Mouse (Mus musculus) neural tube, embryonic 11.5 days (tissue): ENCODE measurements around the gene Igsf11. TPM values are rescaled to one million over a fixed set of nuclear protein-coding genes. Genes with fewer than 3 reads are reported as not detected.

ENCODE experiments used
- ATAC-seq: fragments of 200-750 bp; cut with Nextera tagmentation; 2 replicates; pipeline ENCODE4 v1.8.0; 2017; ENCODE audit warnings: moderate number of reproducible peaks, mild to moderate bottlenecking, moderate TSS enrichment, moderate library complexity; ENCODE audit not compliant: insufficient read depth, low FRiP score, low TSS enrichment
- DNase-seq: peaks from one replicate; pipeline ENCODE4 v3.0.0-alpha.2; 2015; ENCODE audit warnings: low spot score
- H3K27ac ChIP-seq: fragments of 300-500 bp; sonication (generic); 2 replicates; pipeline ENCODE4 v1.5.1; 2014; ENCODE audit warnings: low read depth, mild to moderate bottlenecking, low read length
- H3K27me3 ChIP-seq: fragments of 300-500 bp; sonication (generic); 2 replicates; pipeline ENCODE4 v1.6.1; 2014; ENCODE audit warnings: mild to moderate bottlenecking, low read length, mixed read lengths; ENCODE audit not compliant: control insufficient read depth, insufficient read depth
- H3K36me3 ChIP-seq: fragments of 300-500 bp; sonication (generic); 2 replicates; pipeline ENCODE4 v1.6.1; 2014; ENCODE audit warnings: mild to moderate bottlenecking, low read length, moderate library complexity, mixed read lengths; ENCODE audit not compliant: control insufficient read depth, insufficient read depth
- H3K4me1 ChIP-seq: fragments of 300-500 bp; sonication (generic); 2 replicates; pipeline ENCODE4 v1.6.1; 2014; ENCODE audit warnings: low read length, mixed read lengths; ENCODE audit not compliant: control insufficient read depth, insufficient read depth
- H3K4me2 ChIP-seq: fragments of 300-500 bp; sonication (generic); 2 replicates; pipeline ENCODE4 v1.6.1; 2014; ENCODE audit warnings: low read depth, mild to moderate bottlenecking, moderate library complexity
- H3K4me3 ChIP-seq: fragments of 300-500 bp; sonication (generic); 2 replicates; pipeline ENCODE4 v1.5.1; 2014; ENCODE audit warnings: low read depth, low read length
- H3K9ac ChIP-seq: fragments of 300-500 bp; sonication (generic); 2 replicates; pipeline ENCODE4 v1.6.1; 2014; ENCODE audit warnings: mild to moderate bottlenecking, low read length
- H3K9me3 ChIP-seq: fragments of 300-500 bp; sonication (generic); 2 replicates; pipeline ENCODE4 v1.6.1; 2016; ENCODE audit warnings: low read length; ENCODE audit not compliant: control insufficient read depth
- WGBS: fragments of 180-500 bp; shearing (Covaris S2); extraction: QIAGEN DNeasy Blood & Tissue Kit; methylation state at CpG from one replicate; pipeline ENCODE4 v1.1.7; 2014; 5-methylcytosine and 5-hydroxymethylcytosine counted together
- polyA plus RNA-seq: library from polyadenylated mRNA; unstranded; fragments of >200 nt; fragmentation: Nextera tagmentation; extraction: Ambion mirVana; gene quantifications from 2 replicates; pipeline ENCODE4 v1.2.1, GENCODE M21; 2014

Gene Igsf11
- polyA plus RNA-seq, 1 experiment from 2014 or later, result 5.7 TPM

GRCm38 (mm10) chr16:39058869-39059268 lies 166.4 kb downstream of the Igsf11 start:
- H3K4me3 ChIP-seq, result no peak overlapping the region
- no peak overlapping the region for H3K9ac ChIP-seq
- no peaks in the 10 kb centered on the region for H3K9me3 ChIP-seq
- H3K27ac ChIP-seq, result no peak overlapping the region
- H3K36me3 ChIP-seq, result no peaks in the 10 kb centered on the region
- WGBS, result 92% methylated on average over 2 of the region's 2 CpGs
- no peaks in the 10 kb centered on the region for H3K27me3 ChIP-seq
- H3K4me2 ChIP-seq, result no peak overlapping the region
- H3K4me1 ChIP-seq, result no peaks in the 10 kb centered on the region
- no peak for DNase-seq
- ATAC-seq, result no peak

GRCm38 (mm10) chr16:39062596-39062995 lies 170.1 kb downstream of the Igsf11 start:
- Histone ChIP-seq H3K36me3 (no peaks in the 10 kb centered on the region), H3K4me2 (no peak overlapping the region), H3K27me3 (no peaks in the 10 kb centered on the region), H3K4me3 (no peak overlapping the region), H3K9ac (no peak overlapping the region), H3K9me3 (no peaks in the 10 kb centered on the region), H3K27ac (no peak overlapping the region), H3K4me1 (no peaks in the 10 kb centered on the region)
- ATAC-seq (no peak), DNase-seq (no peak)
- WGBS, result 35% methylated on average over 5 of the region's 5 CpGs

GRCm38 (mm10) chr16:39065576-39065975 lies 173.1 kb downstream of the Igsf11 start:
- no peaks in the 10 kb centered on the region for H3K9me3 ChIP-seq
- no peak for ATAC-seq
- no peak overlapping the region for H3K4me3 ChIP-seq
- H3K4me2 ChIP-seq, result no peak overlapping the region
- H3K36me3 ChIP-seq, result no peaks in the 10 kb centered on the region
- no peak for DNase-seq
- H3K9ac ChIP-seq, result no peak overlapping the region
- H3K27ac ChIP-seq, result no peak overlapping the region
- no peaks in the 10 kb centered on the region for H3K4me1 ChIP-seq
- 68% methylated on average over 5 of the region's 5 CpGs for WGBS
- H3K27me3 ChIP-seq, result no peaks in the 10 kb centered on the region

GRCm38 (mm10) chr16:39071431-39071830 lies 179.0 kb downstream of the Igsf11 start:
- Histone ChIP-seq H3K4me3 (no peak overlapping the region), H3K4me1 (no peaks in the 10 kb centered on the region), H3K27ac (no peak overlapping the region), H3K9me3 (no peaks in the 10 kb centered on the region), H3K36me3 (no peaks in the 10 kb centered on the region), H3K9ac (no peak overlapping the region), H3K27me3 (no peaks in the 10 kb centered on the region), H3K4me2 (no peak overlapping the region)
- ATAC-seq (no peak), DNase-seq (no peak)
- WGBS, result 51% methylated on average over 3 of the region's 3 CpGs

Other genes starting within 250 kb of the Igsf11 start
- gene Arhgap31, start 179.4 kb upstream of the Igsf11 start, polyA plus RNA-seq, result 7.7 and 8.7 TPM in 2 replicates
- gene B4galt4, start 150.4 kb upstream of the Igsf11 start, polyA plus RNA-seq, result 21.5 and 23.7 TPM in 2 replicates
- gene Upk1b, start 92.3 kb upstream of the Igsf11 start, polyA plus RNA-seq, result 1.6 and 1.8 TPM in 2 replicates
- gene 4930435E12Rik, start 63.9 kb upstream of the Igsf11 start, polyA plus RNA-seq, result not detected in 2 replicates